Mouse (Mus musculus) cerebellum, adult 9-11 months (tissue): ENCODE measurements around the gene Tex48.

Experiments used
- DNase-seq: peaks from one replicate; pipeline ENCODE4 v3.0.0; 2022

Tex48 gene

GRCm38 (mm10) chr4:63622378-63622835 lies at the start of gene Tex48:
TSS of gene Tex48 (minus strand) at chr4:63622428.
- DNase-seq = no peak

- no peak for DNase-seq
These were observed 46.0 kb upstream of the Tex48 start for GRCm38 (mm10) chr4:63668255-63668654.

GRCm38 (mm10) chr4:63665738-63666137 lies 43.5 kb upstream of the Tex48 start:
- DNase-seq = no peak

- no peak for DNase-seq
These were observed 41.1 kb upstream of the Tex48 start, which contains the start of gene Gm11214 for GRCm38 (mm10) chr4:63663279-63663678. TSS of gene Gm11214 (minus strand) at chr4:63663379.

GRCm38 (mm10) chr4:63661857-63662256 lies 39.6 kb upstream of the Tex48 start:
- no peak for DNase-seq

GRCm38 (mm10) chr4:63661426-63661825 lies 39.2 kb upstream of the Tex48 start:
- DNase-seq = no peak

- DNase-seq = no peak
These were observed 37.5 kb upstream of the Tex48 start for GRCm38 (mm10) chr4:63659775-63660174.

GRCm38 (mm10) chr4:63659086-63659485 lies 36.9 kb upstream of the Tex48 start:
- DNase-seq = no peak

GRCm38 (mm10) chr4:63654381-63654780 lies 32.2 kb upstream of the Tex48 start:
- DNase-seq = no peak

GRCm38 (mm10) chr4:63643956-63644726 lies 21.9 kb upstream of the Tex48 start:
- no peak for DNase-seq

- DNase-seq = no peak
These were observed 17.6 kb upstream of the Tex48 start for GRCm38 (mm10) chr4:63639842-63640241.

- no peak for DNase-seq
These were observed 16.4 kb upstream of the Tex48 start for GRCm38 (mm10) chr4:63638603-63639002.

- no peak for DNase-seq
These were observed 11.0 kb upstream of the Tex48 start for GRCm38 (mm10) chr4:63633181-63633580.

- DNase-seq = no peak
These were observed 4.9 kb upstream of the Tex48 start for GRCm38 (mm10) chr4:63627111-63627510.

GRCm38 (mm10) chr4:63625563-63626080 lies 3.4 kb upstream of the Tex48 start:
- no peak for DNase-seq

GRCm38 (mm10) chr4:63621861-63622260 lies 367 bp downstream of the Tex48 start:
- no peak for DNase-seq

- no peak for DNase-seq
These were observed 13.8 kb downstream of the Tex48 start for GRCm38 (mm10) chr4:63608391-63608790.

GRCm38 (mm10) chr4:63605968-63606367 lies 16.3 kb downstream of the Tex48 start:
- no peak for DNase-seq

GRCm38 (mm10) chr4:63605545-63605944 lies 16.7 kb downstream of the Tex48 start:
- DNase-seq = no peak

- DNase-seq = no peak
These were observed 17.3 kb downstream of the Tex48 start, which contains the start of gene Gm11213 for GRCm38 (mm10) chr4:63604945-63605344. TSS of gene Gm11213 (minus strand) at chr4:63605261.

GRCm38 (mm10) chr4:63601263-63601662 lies 21.0 kb downstream of the Tex48 start:
- no peak for DNase-seq

- no peak for DNase-seq
These were observed 21.4 kb downstream of the Tex48 start for GRCm38 (mm10) chr4:63600786-63601185.

- DNase-seq = no peak
These were observed 26.2 kb downstream of the Tex48 start for GRCm38 (mm10) chr4:63596010-63596409.

GRCm38 (mm10) chr4:63595259-63595658 lies 27.0 kb downstream of the Tex48 start:
- no peak for DNase-seq
